Mouse (Mus musculus) heart, postnatal 36 days (tissue): ENCODE results near the gene Zfp93. TPM values are rescaled to one million over a fixed set of nuclear protein-coding genes. Genes with fewer than 3 reads are reported as not detected.

Experiments used
- DNase-seq, 2 experiments: peaks; one replicate each; pipeline ENCODE4 v3.0.0; 2021 to 2022
- intact Hi-C: fragments of 180-260 bp; cut with DNase I; formaldehyde crosslinking; loops from one replicate; pipeline ENCODE4 v1.15.1; 2025
- total RNA-seq, 2 experiments: library from RNA; stranded (reverse); gene quantifications; 2 replicates each; pipeline ENCODE4 v1.2.3; 2021

Zfp93 gene
- total RNA-seq, 2 experiments from 2014 or later: 3.8 to 4.1 TPM

- intact Hi-C loops: no loop called here
- DNase-seq: no peak
Observed at GRCm38 (mm10) chr7:24288512-24288911, 18.3 kb downstream of the Zfp93 start.

GRCm38 (mm10) chr7:24290106-24290693, 20.0 kb downstream of the Zfp93 start:
- DNase-seq: no peak
- intact Hi-C loops: no loop called here

- DNase-seq: no peak
- intact Hi-C loops: no loop called here
Observed at GRCm38 (mm10) chr7:24291387-24292090, 21.3 kb downstream of the Zfp93 start.

GRCm38 (mm10) chr7:24293061-24293851, 23.0 kb downstream of the Zfp93 start:
- no peak for DNase-seq
- intact Hi-C loops: no loop called here

DNA sequence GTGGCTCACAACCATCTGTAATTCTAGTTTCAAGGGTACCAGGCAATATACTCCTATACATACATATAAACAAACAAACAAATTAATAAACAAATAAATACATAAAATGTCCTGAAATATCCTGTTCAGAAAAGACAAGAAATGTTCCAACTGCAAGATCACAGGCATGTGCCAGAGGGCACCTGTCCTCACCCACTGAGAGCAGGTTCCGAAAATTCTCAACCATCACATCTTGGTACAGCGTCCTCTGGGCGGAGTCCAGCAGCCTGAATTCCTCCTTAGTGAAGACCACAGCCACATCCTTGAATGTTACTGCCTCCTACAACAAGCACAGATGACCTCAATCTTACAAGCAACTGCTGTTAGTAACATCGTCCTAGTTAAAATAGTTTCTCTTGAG, 24.5 kb downstream of the Zfp93 start:
- no peak for DNase-seq
- intact Hi-C loops: loop anchor here (5.0 kb wide), 1 partner anchor 327 kb away; no protein-coding TSS in a partner anchor

- DNase-seq: no peak
- intact Hi-C loops: loop anchor here (5.0 kb wide), 1 partner anchor 328 kb away; no protein-coding TSS in a partner anchor
Observed at GRCm38 (mm10) chr7:24295376-24295775, 25.2 kb downstream of the Zfp93 start.

- intact Hi-C loops: loop anchor here (2.0 to 5.0 kb wide), 2 partner anchors 22 to 329 kb away; no protein-coding TSS in a partner anchor
- no peak for DNase-seq
Observed at GRCm38 (mm10) chr7:24296386-24296785, 26.2 kb downstream of the Zfp93 start.

GRCm38 (mm10) chr7:24297361-24298095, 27.3 kb downstream of the Zfp93 start:
- no peak for DNase-seq
- intact Hi-C loops: loop anchor here (2.0 to 5.0 kb wide), 2 partner anchors 23 to 330 kb away; no protein-coding TSS in a partner anchor

GRCm38 (mm10) chr7:24298635-24298972, 28.4 kb downstream of the Zfp93 start:
- no peak for DNase-seq
- intact Hi-C loops: loop anchor here (5.0 kb wide), 1 partner anchor 331 kb away; no protein-coding TSS in a partner anchor

- peak; percentile 61 to 78 for DNase-seq
- intact Hi-C loops: loop anchor here (5.0 kb wide), 1 partner anchor 332 kb away; no protein-coding TSS in a partner anchor
Observed at GRCm38 (mm10) chr7:24298973-24299708, 28.9 kb downstream of the Zfp93 start.

DNA sequence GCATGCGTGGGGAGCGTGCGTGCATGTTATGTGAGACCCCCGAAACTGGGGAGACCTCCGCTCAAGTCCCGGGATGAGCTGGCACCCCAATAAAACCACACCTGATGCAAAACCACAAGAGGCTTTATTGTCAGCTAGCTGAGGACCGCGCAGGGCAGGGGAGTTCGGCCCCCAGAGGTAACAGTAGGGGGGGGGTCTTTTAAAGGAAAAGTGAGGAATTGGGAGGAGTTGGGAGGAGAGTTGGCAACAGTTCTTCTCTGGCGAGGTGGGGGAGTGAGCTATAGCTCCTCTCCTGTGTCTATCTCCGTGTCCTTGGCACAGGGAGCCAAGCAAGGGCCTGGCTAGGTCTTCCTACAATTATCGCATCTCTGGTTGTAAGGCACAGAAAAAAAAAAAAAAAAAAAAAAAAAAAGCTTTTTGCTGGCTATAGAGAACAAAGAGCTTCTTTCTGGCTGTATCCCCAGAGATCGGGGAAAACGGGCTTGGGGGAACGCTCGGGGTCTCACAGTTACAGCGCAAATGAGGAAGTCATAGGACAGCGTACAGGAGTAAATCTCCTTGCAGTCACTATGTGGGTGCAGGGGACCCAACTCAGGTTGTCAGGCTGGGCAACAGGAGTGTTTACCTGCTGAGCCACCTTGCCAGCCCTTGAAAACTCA, 29.7 kb downstream of the Zfp93 start:
- intact Hi-C loops: loop anchor here (2.0 to 5.0 kb wide), 2 partner anchors 17 to 333 kb away; partner anchors contain the start of gene Zfp94
- DNase-seq: peak; percentile 4 to 13

GRCm38 (mm10) chr7:24300771-24301282, 30.6 kb downstream of the Zfp93 start, which contains the start of gene Zfp61:
Zfp61 (minus strand) TSS chr7:24301232.
- DNase-seq: peak; percentile 15 to 27
- intact Hi-C loops: loop anchor here (2.0 kb wide), 1 partner anchor 16 kb away; the partner anchor contains the start of gene Zfp94

DNA sequence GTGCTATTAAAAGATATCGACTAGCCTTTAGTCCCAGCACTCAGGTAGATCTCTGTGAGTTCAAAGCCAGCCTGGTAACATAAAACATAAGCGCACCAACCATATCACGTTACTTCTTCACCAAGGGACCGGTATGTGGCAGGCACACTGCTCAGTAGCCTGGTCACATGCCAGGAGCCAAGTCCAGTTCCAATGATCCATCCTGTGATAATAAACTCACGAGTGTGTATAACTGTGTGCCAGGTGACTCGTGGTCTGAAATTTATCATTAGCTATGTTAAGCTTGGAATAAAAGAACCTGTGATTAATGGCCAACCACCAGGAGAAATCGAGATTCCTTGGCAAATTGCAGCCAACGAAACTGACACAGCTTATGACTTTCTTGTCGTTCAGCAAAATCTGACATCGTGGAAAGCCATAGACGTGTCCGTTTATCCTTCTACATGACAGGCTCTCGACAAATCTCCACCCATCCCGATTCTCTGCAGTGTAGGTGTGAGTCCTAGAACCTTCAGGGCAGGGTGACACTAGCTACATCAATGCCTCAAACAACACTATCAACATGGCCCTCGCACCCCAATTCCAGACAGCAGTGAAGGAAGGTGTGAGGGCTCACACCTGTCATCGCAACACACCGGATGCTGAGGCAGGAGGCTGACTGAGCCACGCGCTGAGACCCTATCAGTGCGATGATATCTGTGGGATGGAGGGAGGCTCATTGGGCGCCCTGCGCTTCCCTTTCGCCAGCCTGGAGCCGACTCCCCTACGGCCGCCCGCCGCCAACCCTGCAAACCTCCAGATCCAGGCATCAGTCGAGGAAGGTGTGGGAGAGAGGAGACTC, 45.7 kb downstream of the Zfp93 start:
- peak in 1 of 2 experiments; percentile 3 for DNase-seq
- intact Hi-C loops: loop anchor here (1.0 to 5.0 kb wide), 7 partner anchors 15 to 1081 kb away; partner anchors contain the start of genes Lipe, Smg9, Zfp108 and Zfp180

DNA sequence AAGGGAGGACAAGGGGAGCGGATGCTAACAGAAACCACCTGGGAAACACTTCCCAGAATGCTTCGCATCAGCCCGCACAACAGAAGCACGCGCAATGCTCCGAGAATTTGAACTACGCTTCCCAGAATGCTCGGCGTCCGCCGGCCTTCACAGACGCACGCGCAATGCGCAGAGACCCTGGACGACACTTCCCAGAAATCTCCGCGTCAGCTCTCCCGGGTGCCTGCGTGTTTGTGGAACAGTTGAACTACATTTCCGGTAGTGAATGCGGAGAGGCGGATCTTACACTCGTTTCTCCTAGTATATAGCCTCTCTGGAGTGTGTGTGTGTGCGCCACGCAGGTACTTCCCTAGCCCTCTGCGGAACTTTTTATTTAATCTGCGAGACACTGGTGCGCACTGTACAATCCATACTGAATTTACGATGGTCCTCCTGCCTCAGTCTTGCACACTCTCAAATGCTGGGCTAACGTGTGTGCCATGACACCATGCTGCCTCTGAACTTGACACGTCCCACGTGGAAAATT, 46.4 kb downstream of the Zfp93 start, which contains the start of gene Zfp94:
Zfp94 (minus strand) TSS at position 100 of the 526 bp plus-strand sequence.
- peak; percentile 91 to 92 for DNase-seq
- intact Hi-C loops: loop anchor here (1.0 to 5.0 kb wide), 7 partner anchors 16 to 1081 kb away; partner anchors contain the start of genes Lipe, Smg9, Zfp108 and Zfp180

GRCm38 (mm10) chr7:24318942-24319341, 48.7 kb downstream of the Zfp93 start:
- no peak for DNase-seq
- intact Hi-C loops: loop anchor here (5.0 kb wide), 5 partner anchors 67 to 1078 kb away; partner anchors contain the start of genes Lipe, Smg9, Zfp108 and Zfp180

DNA sequence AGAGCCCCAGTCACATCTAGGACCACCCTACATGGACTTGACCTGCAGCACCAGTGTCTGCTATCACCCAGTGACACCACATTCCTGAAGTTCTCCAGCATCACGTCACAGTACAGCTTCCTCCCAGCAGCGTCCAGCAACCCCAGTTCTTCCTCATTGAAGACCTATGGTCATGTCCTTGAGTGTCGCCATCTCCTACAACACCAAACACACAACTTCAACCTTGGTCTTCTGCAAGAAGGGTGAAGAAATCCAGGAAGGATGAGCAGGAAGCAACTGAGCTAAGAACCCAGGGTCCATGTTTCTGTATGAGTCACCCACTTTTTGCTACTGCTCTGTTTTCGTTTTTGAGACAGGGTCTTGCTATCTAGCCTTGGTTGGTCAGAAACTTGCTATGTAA, 52.4 kb downstream of the Zfp93 start:
- intact Hi-C loops: no loop called here
- DNase-seq: no peak

DNA sequence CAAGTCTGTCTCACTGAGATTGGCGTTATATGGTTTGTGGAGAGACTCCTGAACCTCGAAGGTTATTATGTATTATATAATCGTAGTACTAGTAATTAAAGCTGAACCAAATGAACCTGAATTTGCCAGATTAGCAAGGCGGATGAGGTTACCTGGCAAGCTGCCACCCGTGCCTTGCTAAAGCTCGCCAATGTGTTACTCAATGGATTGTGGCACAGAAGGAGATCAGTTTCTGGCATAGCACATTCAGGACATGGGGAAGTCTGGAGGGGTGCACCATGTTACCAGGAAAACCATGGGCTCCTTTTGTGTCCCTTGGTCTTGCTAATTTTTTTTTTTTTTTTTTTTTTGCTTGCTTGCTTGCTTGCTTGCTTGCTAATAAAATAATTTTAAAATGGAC, 55.0 kb downstream of the Zfp93 start:
- intact Hi-C loops: loop anchor here (5.0 kb wide), 1 partner anchor 62 kb away; no protein-coding TSS in a partner anchor
- DNase-seq: no peak
